Mouse (Mus musculus) myocyte (in vitro differentiated cells): ENCODE measurements around the gene Ptprg. TPM values are rescaled to one million over a fixed set of nuclear protein-coding genes. Genes with fewer than 3 reads are reported as not detected.

Experiments used
- H3K27me3 ChIP-seq: one replicate; pipeline ENCODE4 v1.6.1; 2011; ENCODE audit not compliant: control insufficient read depth, insufficient read depth, insufficient read length
- H3K36me3 ChIP-seq: one replicate; pipeline ENCODE4 v1.6.1; 2011; ENCODE audit not compliant: control insufficient read depth, insufficient read depth
- H3K4me2 ChIP-seq: one replicate; pipeline ENCODE4 v1.6.1; 2011; ENCODE audit warnings: low read depth, control low read depth
- H3K4me3 ChIP-seq: one replicate; pipeline ENCODE4 v1.5.1; 2011; ENCODE audit warnings: mild to moderate bottlenecking, control low read depth, moderate library complexity
- H3K79me2 ChIP-seq: one replicate; pipeline ENCODE4 v1.6.1; 2011; ENCODE audit not compliant: control insufficient read depth, insufficient read depth
- H3ac ChIP-seq: one replicate; pipeline ENCODE4 v1.6.1; 2011; ENCODE audit not compliant: control insufficient read depth, insufficient read length
- CEBPB ChIP-seq: IDR thresholded peaks from 2 replicates; pipeline ENCODE4 v1.6.1; 2011; ENCODE audit warnings: mild to moderate bottlenecking, moderate library complexity; ENCODE audit not compliant: poor library complexity, insufficient read depth, severe bottlenecking
- E2F4 ChIP-seq: IDR thresholded peaks from one replicate; pipeline ENCODE4 v1.6.1; 2011; ENCODE audit warnings: mild to moderate bottlenecking, control low read depth, moderate library complexity; ENCODE audit not compliant: insufficient read depth
- MAX ChIP-seq: IDR thresholded peaks from one replicate; pipeline ENCODE4 v1.6.1; 2011; ENCODE audit warnings: low read depth, mild to moderate bottlenecking, control low read depth
- MYOD1 ChIP-seq, 3 experiments: IDR thresholded peaks; one replicate each; pipeline ENCODE4 v1.6.1; 2011; ENCODE audit warnings: control low read depth in 2 of 3, low read depth in 2 of 3, mild to moderate bottlenecking in 2 of 3, moderate library complexity in 1 of 3; ENCODE audit not compliant: insufficient read length in 2 of 3, control insufficient read depth in 1 of 3
- MYOG ChIP-seq, 3 experiments: IDR thresholded peaks; one replicate each; pipeline ENCODE4 v1.6.1; 2011; ENCODE audit warnings: control low read depth in 2 of 3, low read depth in 2 of 3, mild to moderate bottlenecking in 2 of 3; ENCODE audit not compliant: insufficient read length in 2 of 3, control insufficient read depth in 1 of 3, insufficient read depth in 1 of 3
- POLR2A ChIP-seq: IDR thresholded peaks from one replicate; pipeline ENCODE4 v1.6.1; 2011; ENCODE audit warnings: low read depth, mild to moderate bottlenecking, control low read depth, moderate library complexity; ENCODE audit not compliant: insufficient read length
- POLR2AphosphoS2 ChIP-seq: IDR thresholded peaks from one replicate; pipeline ENCODE4 v1.6.1; 2011; ENCODE audit warnings: low read depth, control low read depth; ENCODE audit not compliant: insufficient read length
- REST ChIP-seq: IDR thresholded peaks from one replicate; pipeline ENCODE4 v1.6.1; 2011; ENCODE audit warnings: mild to moderate bottlenecking, control low read depth, moderate library complexity; ENCODE audit not compliant: insufficient read depth, insufficient read length
- SRF ChIP-seq: IDR thresholded peaks from one replicate; pipeline ENCODE4 v1.6.1; 2011; ENCODE audit warnings: low read depth; ENCODE audit not compliant: control insufficient read depth, insufficient read length
- TCF12 ChIP-seq: IDR thresholded peaks from one replicate; pipeline ENCODE4 v1.6.1; 2011; ENCODE audit warnings: mild to moderate bottlenecking, control low read depth; ENCODE audit not compliant: poor library complexity, insufficient read depth, severe bottlenecking
- TCF3 ChIP-seq: IDR thresholded peaks from one replicate; pipeline ENCODE4 v1.6.1; 2011; ENCODE audit warnings: low read depth, control low read depth; ENCODE audit not compliant: insufficient read length
- USF1 ChIP-seq: IDR thresholded peaks from one replicate; pipeline ENCODE4 v1.6.1; 2011; ENCODE audit warnings: low read depth, mild to moderate bottlenecking, control low read depth, moderate library complexity
- polyA plus RNA-seq: library from polyadenylated mRNA; unstranded; fragments of >200 nt; fragmentation: generic; extraction: Trizol; gene quantifications from one replicate; pipeline ENCODE4 v1.2.1, GENCODE M21; 2012; ENCODE audit warnings: missing spikeins

Gene Ptprg
- polyA plus RNA-seq, 1 experiment, result 14.4 TPM

- Histone ChIP-seq H3ac (no peak overlapping the region), H3K36me3 (no peaks in the 10 kb centered on the region), H3K79me2 (no peaks in the 10 kb centered on the region), H3K4me2 (no peak overlapping the region), H3K4me3 (no peak overlapping the region), H3K27me3 (no peaks in the 10 kb centered on the region)
- TF ChIP-seq POLR2A (no peak), TCF3 (no peak), USF1 (no peak), MAX (no peak), CEBPB (no peak), E2F4 (no peak), TCF12 (no peak), REST (no peak), MYOG (IDR thresholded peaks at IDR 0.05; ENCODE audit: control insufficient read depth in 1 of 3, insufficient read depth in 1 of 3, insufficient read length in 2 of 3, low read depth in 2 of 3) (no peak), MYOD1 (IDR thresholded peaks at IDR 0.05; ENCODE audit: control insufficient read depth in 1 of 3, insufficient read length in 2 of 3, low read depth in 2 of 3) (no peak), POLR2AphosphoS2 (no peak)
Observed at GRCm38 (mm10) chr14:12143941-12144485, 590.7 kb downstream of the Ptprg start.

GRCm38 (mm10) chr14:12145919-12146318 lies 592.6 kb downstream of the Ptprg start:
- Histone ChIP-seq H3K79me2 (no peaks in the 10 kb centered on the region), H3K36me3 (no peaks in the 10 kb centered on the region), H3ac (no peak overlapping the region), H3K4me2 (no peak overlapping the region), H3K4me3 (no peak overlapping the region), H3K27me3 (no peaks in the 10 kb centered on the region)
- TF ChIP-seq MYOG (IDR thresholded peaks at IDR 0.05; ENCODE audit: control insufficient read depth in 1 of 3, insufficient read depth in 1 of 3, insufficient read length in 2 of 3, low read depth in 2 of 3), result no peak
- no peak for TF ChIP-seq REST
- TF ChIP-seq TCF12, result no peak
- no peak for TF ChIP-seq E2F4
- TF ChIP-seq MYOD1 (IDR thresholded peaks at IDR 0.05; ENCODE audit: control insufficient read depth in 1 of 3, insufficient read length in 2 of 3, low read depth in 2 of 3), result no peak

DNA sequence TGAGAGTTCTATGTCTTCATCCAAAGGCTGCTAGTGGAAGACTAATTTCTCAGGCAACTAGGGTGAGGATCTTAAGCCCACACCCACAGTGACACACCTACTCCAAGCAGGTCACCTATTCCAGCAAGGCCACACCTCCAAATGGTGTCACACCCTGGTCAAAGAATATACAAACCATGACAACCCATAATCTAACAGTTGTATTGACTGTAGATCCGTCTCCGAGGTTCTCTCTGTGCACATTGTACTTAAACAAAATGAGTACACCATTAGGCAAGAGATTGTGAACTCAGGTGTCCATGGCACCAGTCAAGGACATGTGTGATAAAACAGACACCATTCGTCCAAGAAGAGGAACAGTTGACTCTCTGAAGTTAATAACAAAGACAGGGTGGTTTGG lies 596.2 kb downstream of the Ptprg start:
- Histone ChIP-seq H3K4me2 (no peak overlapping the region), H3K4me3 (no peak overlapping the region), H3K36me3 (no peaks in the 10 kb centered on the region), H3K79me2 (no peaks in the 10 kb centered on the region), H3ac (no peak overlapping the region), H3K27me3 (no peaks in the 10 kb centered on the region)
- TF ChIP-seq POLR2AphosphoS2 (no peak), REST (no peak), USF1 (no peak)

DNA sequence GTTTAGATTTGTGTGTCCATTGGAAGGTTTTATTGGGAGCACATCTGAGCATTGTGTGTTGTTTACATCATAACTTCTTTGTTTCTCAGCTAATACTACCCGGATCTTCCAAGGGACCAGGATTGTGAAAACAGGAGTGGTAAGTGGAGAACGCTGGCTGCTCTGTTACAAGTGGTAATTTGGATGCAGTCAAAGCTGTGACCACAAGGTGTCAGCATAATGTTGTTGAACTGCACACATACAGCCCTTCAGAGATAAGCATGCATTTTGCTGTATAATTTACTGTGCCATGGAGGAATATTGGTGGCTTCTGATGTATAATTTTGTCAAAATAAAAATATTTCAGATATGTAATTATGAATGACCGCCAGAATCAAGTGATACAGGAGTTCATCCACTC lies 598.6 kb downstream of the Ptprg start:
- Histone ChIP-seq H3K4me2 (no peak overlapping the region), H3K27me3 (no peaks in the 10 kb centered on the region), H3K36me3 (no peaks in the 10 kb centered on the region), H3K79me2 (no peaks in the 10 kb centered on the region), H3K4me3 (no peak overlapping the region), H3ac (no peak overlapping the region)
- TF ChIP-seq REST (no peak), E2F4 (no peak), POLR2A (no peak), SRF (no peak), TCF12 (no peak), CEBPB (no peak), MYOD1 (IDR thresholded peaks at IDR 0.05; ENCODE audit: control insufficient read depth in 1 of 3, insufficient read length in 2 of 3, low read depth in 2 of 3) (no peak), MYOG (IDR thresholded peaks at IDR 0.05; ENCODE audit: control insufficient read depth in 1 of 3, insufficient read depth in 1 of 3, insufficient read length in 2 of 3, low read depth in 2 of 3) (no peak)

- no peak overlapping the region for H3ac ChIP-seq
- H3K27me3 ChIP-seq, result no peaks in the 10 kb centered on the region
- TF ChIP-seq MYOG (IDR thresholded peaks at IDR 0.05; ENCODE audit: control insufficient read depth in 1 of 3, insufficient read depth in 1 of 3, insufficient read length in 2 of 3, low read depth in 2 of 3), result no peak
- no peak for TF ChIP-seq REST
- no peak for TF ChIP-seq USF1
- no peak for TF ChIP-seq POLR2AphosphoS2
- no peak for TF ChIP-seq CEBPB
- no peak for TF ChIP-seq TCF12
- TF ChIP-seq E2F4, result no peak
- H3K36me3 ChIP-seq, result no peaks in the 10 kb centered on the region
- H3K4me3 ChIP-seq, result no peak overlapping the region
- no peak overlapping the region for H3K4me2 ChIP-seq
- H3K79me2 ChIP-seq, result no peaks in the 10 kb centered on the region
Observed at GRCm38 (mm10) chr14:12152748-12153147, 599.4 kb downstream of the Ptprg start.

- TF ChIP-seq POLR2AphosphoS2 (no peak), REST (no peak), TCF3 (no peak), E2F4 (no peak), TCF12 (no peak), POLR2A (no peak), MYOD1 (IDR thresholded peaks at IDR 0.05; ENCODE audit: control insufficient read depth in 1 of 3, insufficient read length in 2 of 3, low read depth in 2 of 3) (no peak), SRF (no peak), CEBPB (no peak), MYOG (IDR thresholded peaks at IDR 0.05; ENCODE audit: control insufficient read depth in 1 of 3, insufficient read depth in 1 of 3, insufficient read length in 2 of 3, low read depth in 2 of 3) (no peak), USF1 (no peak), MAX (no peak)
- no peaks in the 10 kb centered on the region for H3K27me3 ChIP-seq
- no peaks in the 10 kb centered on the region for H3K79me2 ChIP-seq
- no peak overlapping the region for H3K4me3 ChIP-seq
- no peak overlapping the region for H3ac ChIP-seq
- H3K36me3 ChIP-seq, result no peaks in the 10 kb centered on the region
- no peak overlapping the region for H3K4me2 ChIP-seq
Observed at GRCm38 (mm10) chr14:12153599-12153998, 600.3 kb downstream of the Ptprg start.
